Mouse (Mus musculus): ENCODE data around the gene Rpsa.

The Rpsa gene

GRCm38 (mm10) chr9:120167826-120168225 is 40.3 kb downstream of the Rpsa start:
- no peak for DNase-seq (ENCODE audit: low read depth, low spot score)

- DNase-seq (ENCODE audit: low read depth, low spot score), result peak; percentile 76
Measured at GRCm38 (mm10) chr9:120171295-120171694, 43.8 kb downstream of the Rpsa start.

GRCm38 (mm10) chr9:120174436-120175137 is 47.1 kb downstream of the Rpsa start:
- peak; percentile 36 for DNase-seq (ENCODE audit: low read depth, low spot score)

GRCm38 (mm10) chr9:120178813-120179212 is 51.3 kb downstream of the Rpsa start:
- no peak for DNase-seq (ENCODE audit: low read depth, low spot score)
